Mouse (Mus musculus): ENCODE results near the gene Abhd15. TPM values are rescaled to one million over a fixed set of nuclear protein-coding genes. Genes with fewer than 3 reads are reported as not detected.

Gene Abhd15
- polyA plus RNA-seq, 1 experiment from 2014 or later, result 2.6 TPM

- Histone ChIP-seq H3K27ac (replicated peaks) (no peak overlapping the region), H3K4me3 (0 out of 2 replicates have a peak overlapping the region, but pooled peaks have one; percentile 89), H3K36me3 (peaks cover 14% of the 10 kb centered on the region), H3K4me2 (peak overlapping the region; percentile 89), H3K9me3 (no peaks in the 10 kb centered on the region), H3K27me3 (no peaks in the 10 kb centered on the region), H3K4me1 (replicated peaks) (peaks cover 79% of the 10 kb centered on the region), H3K9ac (peak overlapping the region; percentile 98)
- no peak for ATAC-seq (ENCODE audit: low read depth)
Observed at GRCm38 (mm10) chr11:77495507-77495906, 19.4 kb upstream of the Abhd15 start.

GRCm38 (mm10) chr11:77497341-77497756 lies 17.6 kb upstream of the Abhd15 start:
- no peaks in the 10 kb centered on the region for H3K27me3 ChIP-seq
- peak overlapping the region; percentile 70 for H3K27ac ChIP-seq (replicated peaks)
- no peak overlapping the region for H3K9ac ChIP-seq
- ATAC-seq (ENCODE audit: low read depth), result no peak
- H3K9me3 ChIP-seq, result no peaks in the 10 kb centered on the region
- H3K36me3 ChIP-seq, result peaks cover 27% of the 10 kb centered on the region
- 12% methylated on average over 6 of the region's 6 CpGs for WGBS
- 0 out of 2 replicates have a peak overlapping the region, but pooled peaks have one; percentile 7 for H3K4me2 ChIP-seq
- peaks cover 71% of the 10 kb centered on the region for H3K4me1 ChIP-seq (replicated peaks)
- no peak overlapping the region for H3K4me3 ChIP-seq

GRCm38 (mm10) chr11:77497851-77498250 lies 17.1 kb upstream of the Abhd15 start:
- no peak for ATAC-seq (ENCODE audit: low read depth)
- Histone ChIP-seq H3K27ac (replicated peaks) (peak overlapping the region; percentile 42), H3K9me3 (no peaks in the 10 kb centered on the region), H3K9ac (peak overlapping the region; percentile 35; the same call in 1 of the 2 replicates), H3K4me1 (replicated peaks) (peaks cover 69% of the 10 kb centered on the region), H3K4me2 (0 out of 2 replicates have a peak overlapping the region, but pooled peaks have one; percentile 7), H3K36me3 (peaks cover 32% of the 10 kb centered on the region), H3K4me3 (no peak overlapping the region), H3K27me3 (no peaks in the 10 kb centered on the region)
- WGBS, result 28% methylated on average over 4 of the region's 4 CpGs

- Histone ChIP-seq H3K4me3 (no peak overlapping the region), H3K4me1 (replicated peaks) (peaks cover 70% of the 10 kb centered on the region), H3K27me3 (no peaks in the 10 kb centered on the region), H3K9me3 (no peaks in the 10 kb centered on the region), H3K27ac (replicated peaks) (peak overlapping the region; percentile 42), H3K9ac (peak overlapping the region; percentile 35; the same call in 1 of the 2 replicates), H3K4me2 (0 out of 2 replicates have a peak overlapping the region, but pooled peaks have one; percentile 7), H3K36me3 (peaks cover 39% of the 10 kb centered on the region)
- WGBS, result 75% methylated on average over 12 of the region's 12 CpGs
- ATAC-seq (ENCODE audit: low read depth), result no peak
Observed at GRCm38 (mm10) chr11:77498261-77499139, 16.4 kb upstream of the Abhd15 start.

GRCm38 (mm10) chr11:77499354-77499753 lies 15.6 kb upstream of the Abhd15 start:
- H3K27ac ChIP-seq (replicated peaks), result no peak overlapping the region
- H3K9ac ChIP-seq, result no peak overlapping the region
- WGBS, result 90% methylated on average over 7 of the region's 7 CpGs
- H3K4me1 ChIP-seq (replicated peaks), result peaks cover 64% of the 10 kb centered on the region
- H3K36me3 ChIP-seq, result peaks cover 47% of the 10 kb centered on the region
- no peak for ATAC-seq (ENCODE audit: low read depth)
- H3K9me3 ChIP-seq, result no peaks in the 10 kb centered on the region
- H3K4me3 ChIP-seq, result no peak overlapping the region
- H3K27me3 ChIP-seq, result no peaks in the 10 kb centered on the region
- no peak overlapping the region for H3K4me2 ChIP-seq

GRCm38 (mm10) chr11:77500361-77501325 lies 14.3 kb upstream of the Abhd15 start:
- Histone ChIP-seq H3K36me3 (peaks cover 60% of the 10 kb centered on the region), H3K9ac (0 out of 2 replicates have a peak overlapping the region, but pooled peaks have one; percentile 26), H3K27ac (replicated peaks) (no peak overlapping the region)

GRCm38 (mm10) chr11:77501392-77501791 lies 13.5 kb upstream of the Abhd15 start:
- Histone ChIP-seq H3K9me3 (no peaks in the 10 kb centered on the region), H3K4me3 (no peak overlapping the region), H3K4me2 (no peak overlapping the region), H3K36me3 (peaks cover 68% of the 10 kb centered on the region), H3K27ac (replicated peaks) (no peak overlapping the region), H3K27me3 (no peaks in the 10 kb centered on the region), H3K9ac (no peak overlapping the region), H3K4me1 (replicated peaks) (peaks cover 46% of the 10 kb centered on the region)
- 21% methylated on average over 5 of the region's 5 CpGs for WGBS
- ATAC-seq (ENCODE audit: low read depth), result peak; percentile 28; the same call in 1 of the 2 replicates

More at GRCm38 (mm10) chr11:77500361-77501325, 14.3 kb upstream of the Abhd15 start:
- no peaks in the 10 kb centered on the region for H3K27me3 ChIP-seq
- no peak overlapping the region for H3K4me2 ChIP-seq
- no peak overlapping the region for H3K4me3 ChIP-seq
- H3K9me3 ChIP-seq, result no peaks in the 10 kb centered on the region
- no peak for ATAC-seq (ENCODE audit: low read depth)
- H3K4me1 ChIP-seq (replicated peaks), result peaks cover 51% of the 10 kb centered on the region
- WGBS, result 74% methylated on average over 17 of the region's 17 CpGs

- peaks cover 44% of the 10 kb centered on the region for H3K4me1 ChIP-seq (replicated peaks)
- H3K4me2 ChIP-seq, result no peak overlapping the region
- no peak overlapping the region for H3K9ac ChIP-seq
- WGBS, result 93% methylated on average over 4 of the region's 4 CpGs
- H3K36me3 ChIP-seq, result peaks cover 73% of the 10 kb centered on the region
- H3K27me3 ChIP-seq, result no peaks in the 10 kb centered on the region
- H3K4me3 ChIP-seq, result no peak overlapping the region
- H3K27ac ChIP-seq (replicated peaks), result no peak overlapping the region
- H3K9me3 ChIP-seq, result no peaks in the 10 kb centered on the region
- ATAC-seq (ENCODE audit: low read depth), result no peak
Observed at GRCm38 (mm10) chr11:77501971-77502370, 12.9 kb upstream of the Abhd15 start.

- WGBS, result 92% methylated on average over 6 of the region's 6 CpGs
- Histone ChIP-seq H3K4me1 (replicated peaks) (peaks cover 39% of the 10 kb centered on the region), H3K36me3 (peaks cover 78% of the 10 kb centered on the region), H3K27ac (replicated peaks) (no peak overlapping the region), H3K4me2 (no peak overlapping the region), H3K4me3 (no peak overlapping the region), H3K9ac (no peak overlapping the region), H3K9me3 (no peaks in the 10 kb centered on the region), H3K27me3 (no peaks in the 10 kb centered on the region)
- no peak for ATAC-seq (ENCODE audit: low read depth)
Observed at GRCm38 (mm10) chr11:77502481-77502880, 12.4 kb upstream of the Abhd15 start.

GRCm38 (mm10) chr11:77503511-77503910 lies 11.4 kb upstream of the Abhd15 start:
- Histone ChIP-seq H3K4me2 (no peak overlapping the region), H3K27me3 (no peaks in the 10 kb centered on the region), H3K4me3 (no peak overlapping the region), H3K9ac (0 out of 2 replicates have a peak overlapping the region, but pooled peaks have one; percentile 8), H3K36me3 (peaks cover 82% of the 10 kb centered on the region), H3K27ac (replicated peaks) (no peak overlapping the region), H3K4me1 (replicated peaks) (peaks cover 33% of the 10 kb centered on the region), H3K9me3 (no peaks in the 10 kb centered on the region)
- no peak for ATAC-seq (ENCODE audit: low read depth)
- WGBS, result 68% methylated on average over 3 of the region's 3 CpGs

GRCm38 (mm10) chr11:77504377-77504776 lies 10.5 kb upstream of the Abhd15 start:
- Histone ChIP-seq H3K9me3 (no peaks in the 10 kb centered on the region), H3K4me1 (replicated peaks) (peaks cover 29% of the 10 kb centered on the region), H3K4me3 (no peak overlapping the region), H3K27me3 (no peaks in the 10 kb centered on the region), H3K36me3 (peaks cover 82% of the 10 kb centered on the region), H3K9ac (no peak overlapping the region), H3K27ac (replicated peaks) (no peak overlapping the region), H3K4me2 (no peak overlapping the region)
- no peak for ATAC-seq (ENCODE audit: low read depth)
- WGBS, result 94% methylated on average over 19 of the region's 19 CpGs

All from neural tube, embryonic 13.5 days (tissue).